ENCODE assay signal across 9 mouse cellular contexts in genomic region chr1:78311482-78311881, GRCm38 (mm10). TPM values are rescaled to one million over a fixed set of nuclear protein-coding genes. Genes with fewer than 3 reads are reported as not detected.
A peak's percentile ranks its signal among the peaks of the same experiment; 100 is the strongest.
DNase-seq lines count a peak whose midpoint lies in the region; ATAC-seq lines count a peak whose summit lies in the region.
"Had no signal": no experiment of that assay in that cellular context is flagged by ENCODE, and none has a peak within 500 bp of the region (broad histone marks: within the 10 kb centered on the region; RNA-seq: fewer than 3 reads in every experiment).

No protein-coding gene starts in this region.

- DNase-seq in kidney, postnatal 25 days = no peak
- DNase-seq in embryo, embryonic 9.5 days (ENCODE audit: extremely low spot score) = peak; percentile 13
- DNase-seq in intestine, embryonic 14.5 days (ENCODE audit: low spot score) = peak; percentile 70
- peak; percentile 22 for DNase-seq in retina, embryonic 14.5 days (ENCODE audit: low spot score)
- no peak for DNase-seq in frontal cortex, adult 2 months (ENCODE audit: extremely low spot score in 1 of 2, low spot score in 1 of 2)
- DNase-seq in adipocyte (ENCODE audit: low spot score) = no peak
- no peak for DNase-seq in natural killer cell, adult 2 months (ENCODE audit: low spot score in 2 of 2)

- H3K4me2 ChIP-seq in kidney, embryonic 14.5 days (replicated peaks; ENCODE audit: low read depth, low read length) = peak overlapping the region; percentile 85
- H3K4me2 ChIP-seq in intestine, embryonic 14.5 days (ENCODE audit: low read length) = peak overlapping the region; percentile 76

- no peaks in the 10 kb centered on the region for H3K36me3 ChIP-seq in kidney, embryonic 14.5 days (ENCODE audit: control insufficient read depth, insufficient read depth, low read length)
- H3K36me3 ChIP-seq in intestine, embryonic 14.5 days (ENCODE audit: control insufficient read depth, insufficient read depth, low read length) = no peaks in the 10 kb centered on the region
- H3K36me3 ChIP-seq: liver, embryonic 15.5 days had no signal

- H3K9ac ChIP-seq in kidney, embryonic 14.5 days (ENCODE audit: low read depth, low read length) = no peak overlapping the region
- no peak overlapping the region for H3K9ac ChIP-seq in intestine, embryonic 14.5 days (ENCODE audit: low read length)
- H3K9ac ChIP-seq: liver, embryonic 15.5 days had no signal

- ATAC-seq in kidney, embryonic 14.5 days (ENCODE audit: low FRiP score, low TSS enrichment) = no peak
- no peak for ATAC-seq in intestine, embryonic 14.5 days (replicated peaks; ENCODE audit: low FRiP score, low TSS enrichment, low read depth)

- no peaks in the 10 kb centered on the region for H3K9me3 ChIP-seq in kidney, embryonic 14.5 days (ENCODE audit: control insufficient read depth, low read length)
- no peaks in the 10 kb centered on the region for H3K9me3 ChIP-seq in intestine, embryonic 14.5 days (ENCODE audit: control insufficient read depth, low read length)
- H3K9me3 ChIP-seq: liver, embryonic 15.5 days had no signal

- peak overlapping the region; percentile 59 for H3K4me3 ChIP-seq in kidney, embryonic 14.5 days (ENCODE audit: low read length)
- peak overlapping the region; percentile 54 for H3K4me3 ChIP-seq in intestine, embryonic 14.5 days (ENCODE audit: low read depth, low read length)
- H3K4me3 ChIP-seq: liver, embryonic 15.5 days had no signal

- H3K4me1 ChIP-seq in kidney, embryonic 14.5 days (ENCODE audit: control insufficient read depth, insufficient read depth, low read length) = peaks cover 9% of the 10 kb centered on the region; the same call in 1 of the 2 replicates
- peaks cover 12% of the 10 kb centered on the region; the same call in 1 of the 2 replicates for H3K4me1 ChIP-seq in intestine, embryonic 14.5 days (replicated peaks; ENCODE audit: control insufficient read depth, insufficient read depth, low read length)
- H3K4me1 ChIP-seq: liver, embryonic 15.5 days had no signal

- H3K27me3 ChIP-seq in kidney, embryonic 14.5 days (ENCODE audit: control insufficient read depth, insufficient read depth, low read length) = peaks cover 10% of the 10 kb centered on the region
- H3K27me3 ChIP-seq in intestine, embryonic 14.5 days (replicated peaks; ENCODE audit: control insufficient read depth, insufficient read depth, low read length) = peaks cover 25% of the 10 kb centered on the region

- H3K27ac ChIP-seq in kidney, embryonic 14.5 days (ENCODE audit: low read depth, low read length) = no peak overlapping the region; the same call in 1 of the 2 replicates
- peak overlapping the region; percentile 62 for H3K27ac ChIP-seq in intestine, embryonic 14.5 days (ENCODE audit: low read depth)
- H3K27ac ChIP-seq: liver, embryonic 15.5 days had no signal

- under 1% methylated on average over 7 of the region's 7 CpGs for WGBS in kidney, embryonic 14.5 days
- WGBS in intestine, embryonic 14.5 days = under 1% methylated on average over 7 of the region's 7 CpGs

RNA-seq across cellular contexts. Expression of gene Sgpp2, which starts 1.3 kb away (rescaled TPM):
- 16.4 and 28.1 TPM in 2 replicates for polyA plus RNA-seq in kidney, embryonic 14.5 days (2014; fragmentation: Nextera tagmentation; extraction: Ambion mirVana)
- polyA plus RNA-seq in intestine, embryonic 14.5 days (2014; fragmentation: Nextera tagmentation; extraction: Ambion mirVana) = 37.8 and 43.2 TPM in 2 replicates
- 11.2 and 11.5 TPM in 2 replicates for polyA plus RNA-seq in frontal cortex, adult 2 months (2012; rRNA removed)

Comparison
In these comparisons a context has a peak if more than half of its experiments do, and no peak if none do; other contexts are left out.
1. DNase-seq: peak in embryo, embryonic 9.5 days (single experiment), intestine, embryonic 14.5 days (single experiment) and retina, embryonic 14.5 days (single experiment); none in kidney, postnatal 25 days (0 of 2), frontal cortex, adult 2 months (0 of 2), adipocyte (single experiment) and natural killer cell, adult 2 months (0 of 2).